Mouse (Mus musculus): ENCODE data around the gene Vsig10.
"Not testable (repeated sequence)": the region's sequence is repeated elsewhere in the genome, so short reads cannot be mapped to it uniquely, and the experiment has no call there.

The Vsig10 gene

GRCm38 (mm10) chr5:117355648-117356303 is 36.9 kb downstream of the Vsig10 start:
- DNase-seq (ENCODE audit: low spot score in 2 of 2), result no peak

GRCm38 (mm10) chr5:117356365-117357128 is 37.7 kb downstream of the Vsig10 start:
- no peak for DNase-seq (ENCODE audit: low spot score in 2 of 2)

- peak; percentile 70 to 74 for DNase-seq (ENCODE audit: low spot score in 2 of 2)
Observed at GRCm38 (mm10) chr5:117357129-117357477, 38.2 kb downstream of the Vsig10 start, which contains the start of gene Wsb2. Wsb2 (plus strand) TSS chr5:117357304.

GRCm38 (mm10) chr5:117357478-117358247 is 38.8 kb downstream of the Vsig10 start:
- DNase-seq (ENCODE audit: low spot score in 2 of 2), result no peak

- DNase-seq (ENCODE audit: low spot score in 2 of 2), result no peak
Observed at GRCm38 (mm10) chr5:117358248-117358630, 39.4 kb downstream of the Vsig10 start.

GRCm38 (mm10) chr5:117358725-117359124 is 39.8 kb downstream of the Vsig10 start:
- DNase-seq (ENCODE audit: low spot score in 2 of 2), result peak; percentile 80 to 84

- DNase-seq (ENCODE audit: low spot score in 2 of 2), result no peak
Observed at GRCm38 (mm10) chr5:117359497-117360227, 40.8 kb downstream of the Vsig10 start.

- no peak for DNase-seq (ENCODE audit: low spot score in 2 of 2)
Observed at GRCm38 (mm10) chr5:117360228-117360515, 41.3 kb downstream of the Vsig10 start.

GRCm38 (mm10) chr5:117360631-117361541 is 42.0 kb downstream of the Vsig10 start:
- no peak for DNase-seq (ENCODE audit: low spot score in 2 of 2)

GRCm38 (mm10) chr5:117361590-117361989 is 42.7 kb downstream of the Vsig10 start:
- DNase-seq (ENCODE audit: low spot score in 2 of 2), result no peak

- no peak for DNase-seq (ENCODE audit: low spot score in 2 of 2)
Observed at GRCm38 (mm10) chr5:117363066-117363782, 44.3 kb downstream of the Vsig10 start.

- DNase-seq (ENCODE audit: low spot score in 2 of 2), result no peak
Observed at GRCm38 (mm10) chr5:117364821-117365220, 45.9 kb downstream of the Vsig10 start.

GRCm38 (mm10) chr5:117365904-117366561 is 47.1 kb downstream of the Vsig10 start:
- no peak for DNase-seq (ENCODE audit: low spot score in 2 of 2)

- no peak for DNase-seq (ENCODE audit: low spot score in 2 of 2)
Observed at GRCm38 (mm10) chr5:117367206-117367605, 48.3 kb downstream of the Vsig10 start.

GRCm38 (mm10) chr5:117370592-117370991 is 51.7 kb downstream of the Vsig10 start:
- DNase-seq (ENCODE audit: low spot score in 2 of 2), result no peak

GRCm38 (mm10) chr5:117373418-117373817 is 54.5 kb downstream of the Vsig10 start:
- DNase-seq (ENCODE audit: low spot score in 2 of 2), result no peak

- no peak for DNase-seq (ENCODE audit: low spot score in 2 of 2)
Observed at GRCm38 (mm10) chr5:117374372-117375049, 55.6 kb downstream of the Vsig10 start.

- DNase-seq (ENCODE audit: low spot score in 2 of 2), result peak in 1 of 2 experiments; percentile 53
Observed at GRCm38 (mm10) chr5:117376331-117376761, 57.5 kb downstream of the Vsig10 start.

- DNase-seq (ENCODE audit: low spot score in 2 of 2), result not testable (repeated sequence)
Observed at GRCm38 (mm10) chr5:117377731-117378130, 58.8 kb downstream of the Vsig10 start.
